Mouse (Mus musculus) kidney, postnatal 4 days (tissue): ENCODE measurements at regions not wholly inside any gene's neighbourhood (a gene's known extent, or its start where the extent isn't known, plus 50 kb on each side); places are given as distances from the start of the nearest gene placed in this dataset.

ENCODE experiments used
- DNase-seq, 2 experiments: peaks; one replicate each; pipeline ENCODE4 v3.0.0; 2021; ENCODE audit warnings: mixed read lengths in 2 of 2

- no peak for DNase-seq
Observed at GRCm38 (mm10) chr17:45291052-45291451, 142.5 kb downstream of the Cdc5l start.

- no peak for DNase-seq
Observed at GRCm38 (mm10) chr17:45285621-45286189, 147.8 kb downstream of the Cdc5l start.

- no peak for DNase-seq
Observed at GRCm38 (mm10) chr17:45281554-45281953, 152.0 kb downstream of the Cdc5l start.

GRCm38 (mm10) chr17:45279811-45280205 lies 153.7 kb downstream of the Cdc5l start:
- no peak for DNase-seq

- peak; percentile 21 to 38 for DNase-seq
Observed at GRCm38 (mm10) chr17:45279075-45279810, 154.3 kb downstream of the Cdc5l start.

- no peak for DNase-seq
Observed at GRCm38 (mm10) chr17:45277516-45277915, 156.0 kb downstream of the Cdc5l start.

- DNase-seq: no peak
Observed at GRCm38 (mm10) chr17:45276686-45277405, 156.7 kb downstream of the Cdc5l start.

- peak; percentile 32 to 46 for DNase-seq
Observed at GRCm38 (mm10) chr17:45274894-45275293, 158.6 kb downstream of the Cdc5l start.

GRCm38 (mm10) chr17:45266776-45267175 lies 166.8 kb downstream of the Cdc5l start:
- no peak for DNase-seq

GRCm38 (mm10) chr17:45265587-45265986 lies 167.9 kb downstream of the Cdc5l start:
- DNase-seq: no peak

GRCm38 (mm10) chr17:45264434-45264833 lies 169.1 kb downstream of the Cdc5l start:
- peak; percentile 51 to 62 for DNase-seq

GRCm38 (mm10) chr17:45260421-45260820 lies 173.1 kb downstream of the Cdc5l start:
- peak in 1 of 2 experiments; percentile 33 for DNase-seq

GRCm38 (mm10) chr17:45258007-45258406 lies 175.5 kb downstream of the Cdc5l start:
- no peak for DNase-seq

GRCm38 (mm10) chr17:45252593-45253230 lies 180.8 kb downstream of the Cdc5l start:
- no peak for DNase-seq

- DNase-seq: peak; percentile 88 to 89
Observed at GRCm38 (mm10) chr17:45251034-45251730, 182.4 kb downstream of the Cdc5l start.

- peak; percentile 54 to 76 for DNase-seq
Observed at GRCm38 (mm10) chr17:45250450-45250849, 183.1 kb downstream of the Cdc5l start.

GRCm38 (mm10) chr17:45247142-45248137 lies 186.1 kb downstream of the Cdc5l start:
- DNase-seq: no peak

GRCm38 (mm10) chr17:45244870-45245269 lies 188.7 kb downstream of the Cdc5l start:
- no peak for DNase-seq

GRCm38 (mm10) chr17:45243103-45243502 lies 190.4 kb downstream of the Cdc5l start:
- peak in 1 of 2 experiments; percentile 37 for DNase-seq

GRCm38 (mm10) chr17:45242076-45242475 lies 191.5 kb downstream of the Cdc5l start:
- no peak for DNase-seq

GRCm38 (mm10) chr17:45240963-45241543 lies 192.5 kb downstream of the Cdc5l start:
- DNase-seq: no peak
